Mouse (Mus musculus) liver, adult 2 months (tissue): ENCODE measurements around the gene Chst15. TPM values are rescaled to one million over a fixed set of nuclear protein-coding genes. Genes with fewer than 3 reads are reported as not detected.

Source experiments
- DNase-seq: peaks from one replicate; pipeline ENCODE4 v3.0.0-alpha.2; 2011; ENCODE audit warnings: low read depth, low spot score; ENCODE audit errors: extremely low read depth
- H3K27ac ChIP-seq: fragments of 200-500 bp; replicated peaks from 2 replicates; pipeline ENCODE4 v1.5.1; 2012; ENCODE audit warnings: low read depth, mild to moderate bottlenecking, control low read depth, inconsistent platforms, low read length; ENCODE audit not compliant: insufficient read depth
- H3K27me3 ChIP-seq: fragments of 200-500 bp; 2 replicates; pipeline ENCODE4 v1.6.1; 2012; ENCODE audit warnings: mild to moderate bottlenecking, moderate library complexity, low read length, inconsistent platforms; ENCODE audit not compliant: control insufficient read depth, insufficient read depth
- H3K36me3 ChIP-seq: fragments of 200-500 bp; 2 replicates; pipeline ENCODE4 v1.6.1; 2012; ENCODE audit warnings: low read length, inconsistent platforms; ENCODE audit not compliant: control insufficient read depth, insufficient read depth
- H3K4me1 ChIP-seq: fragments of 200-500 bp; 2 replicates; pipeline ENCODE4 v1.6.1; 2011; ENCODE audit warnings: low read length; ENCODE audit not compliant: control insufficient read depth, insufficient read depth
- H3K4me3 ChIP-seq: fragments of 200-500 bp; 2 replicates; pipeline ENCODE4 v1.5.1; 2011; ENCODE audit warnings: low read depth, mild to moderate bottlenecking, control low read depth, low read length, moderate library complexity; ENCODE audit not compliant: insufficient read depth
- H3K79me2 ChIP-seq: fragments of 200-500 bp; 2 replicates; pipeline ENCODE4 v1.6.1; 2012; ENCODE audit warnings: inconsistent platforms, mild to moderate bottlenecking, low read length, moderate library complexity; ENCODE audit not compliant: control insufficient read depth, insufficient read depth
- H3K9ac ChIP-seq: fragments of 200-500 bp; 2 replicates; pipeline ENCODE4 v1.6.1; 2012; ENCODE audit warnings: low read depth, mild to moderate bottlenecking, control low read depth, inconsistent platforms, low read length
- CTCF ChIP-seq: fragments of 200-500 bp; IDR thresholded peaks from 2 replicates; pipeline ENCODE4 v1.5.1; 2011; ENCODE audit warnings: low read depth, low read length, control low read depth
- POLR2A ChIP-seq: fragments of 200-500 bp; IDR thresholded peaks from 2 replicates; pipeline ENCODE4 v1.6.1; 2011; ENCODE audit warnings: low read length, control low read depth; ENCODE audit not compliant: insufficient read depth; ENCODE audit errors: extremely low read depth
- WGBS: fragments of 180-500 bp; shearing (Covaris S2); methylation state at CpG from one replicate; pipeline ENCODE4 v1.1.7; 2018; 5-methylcytosine and 5-hydroxymethylcytosine counted together
- polyA plus RNA-seq: library from polyadenylated mRNA; depleted of rRNA; stranded (reverse); fragments of >200 nt; gene quantifications from 2 replicates; pipeline ENCODE4 v1.2.3, GENCODE M21; 2012
- total RNA-seq: library from RNA; depleted of rRNA; stranded (reverse); fragments of >200 nt; gene quantifications from 2 replicates; pipeline ENCODE4 v1.2.3, GENCODE M21; 2014

Gene Chst15
- total and polyA plus RNA-seq, 2 experiments = 4.3 to 6.5 TPM

- TF ChIP-seq POLR2A (no peak), CTCF (no peak)
- WGBS = 51% methylated on average over 8 of the region's 8 CpGs
- no peaks in the 10 kb centered on the region for H3K36me3 ChIP-seq
- H3K27ac ChIP-seq = no peak overlapping the region
- peaks cover 3% of the 10 kb centered on the region; the same call in 1 of the 2 replicates for H3K79me2 ChIP-seq
- H3K4me3 ChIP-seq = no peak overlapping the region
- no peaks in the 10 kb centered on the region for H3K27me3 ChIP-seq
- no peak for DNase-seq
- H3K4me1 ChIP-seq = peaks cover 16% of the 10 kb centered on the region; the same call in 1 of the 2 replicates
- no peak overlapping the region for H3K9ac ChIP-seq
Observed at GRCm38 (mm10) chr7:132302508-132303241, 14.4 kb downstream of the Chst15 start.

- Histone ChIP-seq H3K9ac (no peak overlapping the region), H3K36me3 (no peaks in the 10 kb centered on the region), H3K27me3 (no peaks in the 10 kb centered on the region), H3K4me3 (no peak overlapping the region), H3K79me2 (peaks cover 3% of the 10 kb centered on the region; the same call in 1 of the 2 replicates), H3K27ac (no peak overlapping the region), H3K4me1 (peaks cover 12% of the 10 kb centered on the region; the same call in 1 of the 2 replicates)
- DNase-seq = no peak
- 60% methylated on average over 5 of the region's 5 CpGs for WGBS
- TF ChIP-seq CTCF = no peak
- no peak for TF ChIP-seq POLR2A
Observed at GRCm38 (mm10) chr7:132299661-132300210, 17.3 kb downstream of the Chst15 start.

GRCm38 (mm10) chr7:132298412-132298990 is 18.5 kb downstream of the Chst15 start:
- WGBS = 88% methylated on average over 7 of the region's 7 CpGs
- no peak overlapping the region for H3K27ac ChIP-seq
- DNase-seq = no peak
- H3K79me2 ChIP-seq = no peaks in the 10 kb centered on the region; the same call in 1 of the 2 replicates
- H3K4me3 ChIP-seq = no peak overlapping the region
- no peak overlapping the region for H3K9ac ChIP-seq
- peaks cover 8% of the 10 kb centered on the region; the same call in 1 of the 2 replicates for H3K4me1 ChIP-seq
- TF ChIP-seq POLR2A = no peak
- no peak for TF ChIP-seq CTCF
- no peaks in the 10 kb centered on the region for H3K27me3 ChIP-seq
- no peaks in the 10 kb centered on the region for H3K36me3 ChIP-seq

GRCm38 (mm10) chr7:132296661-132297443 is 20.2 kb downstream of the Chst15 start:
- no peaks in the 10 kb centered on the region; the same call in 1 of the 2 replicates for H3K79me2 ChIP-seq
- no peak overlapping the region for H3K9ac ChIP-seq
- H3K27me3 ChIP-seq = no peaks in the 10 kb centered on the region
- peaks cover 8% of the 10 kb centered on the region; the same call in 1 of the 2 replicates for H3K4me1 ChIP-seq
- no peak overlapping the region for H3K4me3 ChIP-seq
- no peak for DNase-seq
- 74% methylated on average over 4 of the region's 4 CpGs for WGBS
- H3K36me3 ChIP-seq = no peaks in the 10 kb centered on the region
- H3K27ac ChIP-seq = no peak overlapping the region
- TF ChIP-seq CTCF (no peak), POLR2A (no peak)

DNA sequence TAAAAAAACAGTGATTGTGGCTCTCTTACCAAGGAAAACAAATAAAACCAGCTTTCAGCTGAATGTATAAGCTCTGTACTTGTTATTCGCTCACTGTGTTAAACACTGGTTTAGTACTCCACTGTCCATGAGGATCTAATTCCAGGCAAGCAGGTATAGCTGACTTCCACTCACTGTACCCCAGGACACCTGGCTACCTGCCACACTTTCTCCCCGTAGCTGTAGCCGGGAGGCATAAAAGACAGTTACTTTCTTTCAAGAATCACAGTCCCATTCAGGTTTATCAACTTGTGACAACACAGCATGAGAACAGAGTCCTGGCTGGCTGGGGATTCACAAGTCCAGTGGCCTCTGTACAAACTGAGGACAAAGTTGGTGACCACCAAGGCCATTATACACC is 20.9 kb downstream of the Chst15 start:
- Histone ChIP-seq H3K4me1 (peaks cover 8% of the 10 kb centered on the region; the same call in 1 of the 2 replicates), H3K9ac (no peak overlapping the region), H3K79me2 (no peaks in the 10 kb centered on the region; the same call in 1 of the 2 replicates), H3K36me3 (no peaks in the 10 kb centered on the region), H3K4me3 (no peak overlapping the region), H3K27ac (no peak overlapping the region), H3K27me3 (no peaks in the 10 kb centered on the region)
- no peak for DNase-seq
- 90% methylated on average over 3 of the region's 3 CpGs for WGBS
- TF ChIP-seq POLR2A = no peak
- TF ChIP-seq CTCF = no peak
